Mouse (Mus musculus) thymus, postnatal 14 days (tissue): ENCODE measurements around the gene Pde4dip.

Source experiments
- DNase-seq: peaks from one replicate; pipeline ENCODE4 v3.0.0; 2021

Gene Pde4dip

DNA sequence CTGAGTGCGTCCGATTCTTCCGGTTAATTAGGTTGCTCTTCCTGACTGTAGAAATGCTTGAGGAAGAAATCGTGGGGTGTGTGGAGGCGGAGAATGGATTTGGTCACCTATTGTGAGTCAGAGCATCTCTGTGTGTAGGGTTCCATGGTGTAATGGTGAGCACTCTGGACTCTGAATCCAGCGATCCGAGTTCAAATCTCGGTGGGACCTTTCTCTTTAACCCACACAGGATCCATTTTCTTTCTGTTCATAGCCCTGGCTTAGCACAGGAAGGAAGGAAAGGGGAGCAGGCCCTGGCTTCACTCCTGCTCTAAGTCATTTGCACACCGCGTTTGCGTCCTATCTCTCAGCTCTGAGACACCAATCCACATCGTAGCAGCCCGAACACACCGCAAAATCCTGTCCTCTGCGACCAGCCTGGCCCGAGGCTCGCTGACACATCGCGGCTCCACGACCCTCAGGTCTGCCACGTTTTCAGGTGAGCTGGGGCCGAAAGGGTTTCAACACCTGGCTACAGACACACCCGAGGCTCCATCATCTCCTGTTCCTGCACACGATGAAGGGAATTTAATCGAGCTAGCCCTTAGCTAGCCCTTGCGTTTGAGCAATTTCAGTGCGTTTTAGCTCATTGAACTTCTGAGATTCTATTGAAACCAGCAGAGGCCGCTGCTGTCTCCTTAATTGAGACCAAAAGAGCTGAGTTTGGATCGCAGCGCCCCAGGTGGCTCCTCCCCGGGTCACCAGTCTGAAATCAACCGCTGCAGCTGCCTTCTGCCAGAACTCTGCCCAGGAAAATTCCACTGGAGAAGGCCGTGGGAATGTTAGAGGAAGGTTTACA, 207.0 kb downstream of the Pde4dip start:
- peak; percentile 75 for DNase-seq

DNA sequence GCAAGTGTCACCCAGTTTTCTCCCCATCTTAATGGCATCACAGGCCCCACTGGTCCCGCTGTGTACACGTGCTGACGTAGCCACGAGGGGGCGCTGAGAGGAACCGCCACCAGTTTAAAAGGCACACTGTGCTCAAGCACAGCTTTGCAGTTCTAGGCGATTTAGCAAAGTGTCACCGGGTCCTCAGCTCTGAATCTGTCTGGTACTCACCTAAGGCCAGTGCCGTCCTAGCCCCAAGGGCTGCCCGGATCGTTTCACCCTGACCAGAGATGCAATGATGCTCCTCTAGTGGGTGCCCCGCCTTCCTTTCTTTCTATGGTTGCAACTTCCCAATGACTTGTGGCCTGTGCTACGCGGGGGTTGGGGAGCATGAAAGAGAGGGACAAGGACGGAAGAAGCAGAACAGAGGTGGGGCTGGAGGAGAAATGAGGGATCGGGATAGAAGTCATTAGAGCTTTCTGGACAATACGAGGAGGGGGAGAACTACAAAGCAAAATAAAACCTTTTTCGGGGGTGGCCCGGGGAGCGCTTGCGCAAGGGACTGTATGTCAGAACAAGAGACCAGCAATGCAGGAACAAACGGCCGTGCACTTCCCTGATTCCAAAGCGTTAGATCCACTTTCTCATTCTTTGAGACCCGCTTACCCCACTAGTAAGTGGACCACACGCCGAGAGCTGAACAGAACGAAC, 207.7 kb downstream of the Pde4dip start:
- peak; percentile 89 for DNase-seq

DNA sequence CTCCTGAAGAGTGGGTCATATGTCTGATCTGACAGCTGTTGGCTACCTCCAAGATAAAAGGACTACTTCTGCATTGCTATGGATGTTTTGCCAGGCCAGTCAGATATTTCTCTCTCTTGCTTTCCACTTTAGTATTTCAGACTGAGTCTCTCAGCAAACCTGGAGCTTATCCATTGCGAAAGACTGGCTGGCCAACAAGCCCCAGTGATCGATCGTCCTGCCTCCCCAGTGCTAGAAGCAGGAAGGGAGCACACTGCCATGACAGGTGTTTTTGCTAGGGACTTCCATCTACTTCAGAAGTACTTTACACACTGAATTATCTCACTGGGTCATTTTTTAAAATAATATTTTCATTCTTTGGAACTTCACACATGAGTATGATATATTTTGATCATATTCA, 210.1 kb downstream of the Pde4dip start:
- DNase-seq = no peak

DNA sequence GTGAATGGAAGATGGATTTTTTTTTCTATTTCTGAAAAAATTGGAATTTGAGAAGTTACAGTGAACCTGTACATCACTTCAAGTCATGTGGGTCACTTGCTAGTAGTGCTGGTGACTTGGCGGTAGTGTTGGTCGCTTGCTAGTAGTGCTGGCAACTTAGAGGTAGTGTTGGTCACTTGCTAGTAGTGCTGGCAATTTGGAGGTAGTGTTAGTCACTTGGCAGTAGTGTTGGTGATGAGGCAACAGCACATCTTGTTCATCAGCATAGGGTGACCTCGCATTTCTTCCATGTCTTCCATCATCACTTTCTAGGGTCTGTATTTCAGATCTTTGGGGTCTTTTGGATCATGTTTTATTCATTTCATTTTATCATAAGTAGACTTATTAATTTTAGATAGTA, 212.4 kb downstream of the Pde4dip start:
- DNase-seq = no peak

DNA sequence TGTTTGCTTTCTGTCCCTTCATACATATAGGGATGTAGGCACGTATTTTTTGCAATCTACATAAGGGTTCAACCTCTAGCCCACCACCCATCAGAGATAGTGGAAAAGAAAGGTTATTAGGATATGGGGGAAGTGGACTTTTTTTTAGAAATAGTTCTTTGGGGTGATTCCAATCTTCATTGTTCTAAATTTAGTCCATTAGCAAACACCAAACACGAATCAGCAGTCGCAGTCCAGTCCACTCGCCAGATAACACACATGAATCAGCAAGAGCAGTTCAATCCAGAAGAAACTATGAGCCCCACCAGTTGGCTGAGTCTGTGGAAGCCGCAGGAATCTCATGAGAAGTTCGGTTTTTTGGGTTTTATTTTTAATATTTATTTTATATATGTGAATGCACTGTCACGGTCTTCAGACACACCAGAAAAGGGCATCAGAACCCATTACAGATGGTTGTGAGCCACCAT, 213.8 kb downstream of the Pde4dip start, which contains the start of gene Gm17651:
Gene Gm17651 (minus strand): TSS at position 51 of the 467 bp plus-strand sequence.
- no peak for DNase-seq

DNA sequence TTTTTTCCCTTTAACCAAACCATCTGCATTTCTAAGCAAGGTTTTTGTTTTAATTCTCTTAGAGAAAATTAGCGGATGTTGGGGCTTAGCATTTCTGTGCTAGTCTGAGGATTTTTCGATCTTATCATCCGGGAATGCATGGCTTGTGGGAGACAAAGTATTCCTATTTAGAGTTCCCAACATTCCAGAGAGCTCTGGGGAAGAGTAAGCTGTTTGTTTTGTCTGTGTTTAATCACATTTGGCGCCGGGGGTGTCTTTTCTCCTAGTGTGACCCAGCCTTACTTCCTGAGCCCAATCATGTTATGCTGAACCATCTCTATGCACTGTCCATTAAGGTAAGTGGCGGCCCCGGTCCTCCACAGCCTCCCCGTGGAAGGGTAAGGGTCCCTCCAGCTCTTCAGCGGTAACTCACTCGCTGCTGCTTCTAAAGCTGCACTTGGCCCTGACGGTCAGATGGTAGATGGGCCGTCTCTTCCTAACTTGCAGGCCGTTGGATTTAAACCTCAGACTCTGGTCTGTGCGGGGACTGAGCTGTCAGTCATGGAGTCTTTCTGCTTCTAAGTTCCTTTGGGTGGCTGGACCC, 221.3 kb downstream of the Pde4dip start:
- DNase-seq = no peak

DNA sequence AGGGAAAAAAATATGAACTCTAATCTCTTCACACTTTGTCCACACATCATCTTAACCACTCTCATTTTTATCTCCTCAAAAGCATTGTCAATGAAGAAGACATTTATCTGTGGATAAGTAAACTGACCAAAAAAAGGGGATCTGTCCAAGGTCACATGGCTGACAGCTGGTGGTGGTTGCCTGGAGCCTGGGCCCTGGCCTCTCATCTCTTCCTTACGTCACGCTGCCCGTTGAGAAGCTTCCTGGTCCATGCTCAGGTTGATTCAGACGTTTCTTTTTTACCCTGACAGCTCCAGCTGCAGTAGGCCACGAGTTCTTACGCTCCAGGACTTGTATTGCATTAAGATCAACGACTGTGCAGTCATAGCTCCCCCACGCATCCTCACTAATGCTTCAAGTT, 222.4 kb downstream of the Pde4dip start:
- no peak for DNase-seq

DNA sequence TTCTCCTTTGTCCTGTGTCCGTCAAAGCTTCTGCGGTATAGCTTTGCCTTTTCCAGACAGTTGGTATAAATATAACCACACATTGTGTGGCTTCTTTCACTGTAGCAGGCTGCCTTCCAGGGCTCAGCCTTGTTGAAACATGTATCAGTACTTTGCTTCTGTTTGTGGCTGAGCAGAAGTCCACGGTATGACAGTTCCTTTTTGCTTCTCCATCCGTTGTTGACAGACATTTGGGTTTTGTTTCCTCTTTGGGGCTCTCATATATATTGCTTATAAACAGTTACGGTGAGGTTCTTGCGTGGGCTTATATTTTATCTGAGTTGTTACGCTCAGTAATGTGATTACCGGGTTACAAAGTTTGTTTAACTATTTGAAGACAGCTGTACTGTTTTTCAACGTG, 223.0 kb downstream of the Pde4dip start:
- no peak for DNase-seq

DNA sequence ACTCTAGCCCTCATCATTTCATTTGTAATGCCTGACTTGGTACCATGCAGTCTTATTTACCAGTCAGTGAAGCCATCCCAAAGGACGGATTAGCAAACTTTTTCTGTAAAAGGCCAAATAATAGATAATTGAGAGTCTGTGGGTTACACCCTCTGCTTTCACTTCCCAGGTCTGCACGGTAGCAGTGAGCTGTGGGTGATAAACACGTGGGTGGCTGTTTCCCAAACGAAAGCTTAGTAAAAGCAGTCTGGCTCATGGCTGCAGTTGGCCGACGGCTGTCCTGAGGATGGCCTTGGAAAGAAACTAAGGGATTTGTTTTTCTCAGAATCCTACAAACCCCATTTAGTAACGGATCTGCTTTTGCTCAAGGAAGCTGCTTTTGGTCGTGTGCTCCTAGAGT, 227.3 kb downstream of the Pde4dip start:
- DNase-seq = no peak

DNA sequence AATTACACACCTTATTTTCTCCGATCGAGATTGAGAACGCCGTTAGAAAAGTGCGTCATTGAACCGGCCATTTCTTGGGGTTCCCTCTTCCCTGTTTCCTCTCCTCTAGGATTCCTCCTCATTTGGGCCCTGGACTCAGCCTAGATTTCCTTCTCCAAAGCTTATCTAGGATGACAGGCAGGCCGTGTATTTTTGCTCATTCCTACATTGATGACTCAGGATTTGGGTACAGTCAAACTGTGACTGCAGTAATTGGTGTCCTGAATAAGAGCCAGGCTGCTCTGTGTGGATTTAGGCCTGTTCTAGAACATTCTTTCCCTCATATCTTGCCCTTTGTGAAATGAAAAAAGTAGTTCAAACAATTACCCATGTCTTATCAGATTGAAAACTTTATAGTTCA, 228.8 kb downstream of the Pde4dip start:
- DNase-seq = no peak

DNA sequence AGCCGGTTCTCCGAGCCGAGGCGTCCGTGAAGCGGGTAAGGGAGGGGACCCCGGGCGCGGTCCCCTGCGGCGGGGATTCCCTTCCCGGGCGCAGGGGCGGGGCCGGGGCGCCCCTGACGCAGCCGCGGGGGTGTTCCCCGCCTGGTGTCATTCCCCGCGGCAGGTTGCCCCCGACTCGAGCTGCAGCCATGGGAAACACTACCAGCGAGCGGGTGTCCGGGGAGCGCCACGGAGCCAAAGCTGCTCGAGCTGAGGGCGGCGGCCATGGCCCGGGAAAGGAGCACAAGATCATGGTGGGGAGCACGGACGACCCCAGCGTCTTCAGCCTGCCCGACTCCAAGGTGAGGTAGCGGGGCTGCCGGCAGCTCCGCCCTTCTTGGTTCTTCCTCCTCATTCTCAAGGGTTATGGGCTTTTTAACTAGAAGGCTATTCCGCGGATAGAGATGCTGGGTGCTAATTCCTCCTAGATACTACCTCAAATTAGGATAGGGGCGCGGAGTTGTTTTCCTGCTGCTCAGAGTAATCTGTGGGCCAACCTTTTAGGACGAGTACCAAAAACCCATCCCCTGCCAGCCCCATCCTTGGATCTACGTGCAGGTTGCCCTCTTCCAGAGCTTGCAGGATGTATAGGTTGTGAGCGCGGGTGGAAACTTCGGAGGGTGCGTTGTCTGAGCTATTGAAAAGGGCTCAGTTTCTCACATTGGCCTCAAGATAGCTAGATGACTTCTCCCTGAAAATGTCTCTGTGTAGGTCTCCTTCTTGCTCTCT, 229.9 kb downstream of the Pde4dip start:
- DNase-seq = no peak

DNA sequence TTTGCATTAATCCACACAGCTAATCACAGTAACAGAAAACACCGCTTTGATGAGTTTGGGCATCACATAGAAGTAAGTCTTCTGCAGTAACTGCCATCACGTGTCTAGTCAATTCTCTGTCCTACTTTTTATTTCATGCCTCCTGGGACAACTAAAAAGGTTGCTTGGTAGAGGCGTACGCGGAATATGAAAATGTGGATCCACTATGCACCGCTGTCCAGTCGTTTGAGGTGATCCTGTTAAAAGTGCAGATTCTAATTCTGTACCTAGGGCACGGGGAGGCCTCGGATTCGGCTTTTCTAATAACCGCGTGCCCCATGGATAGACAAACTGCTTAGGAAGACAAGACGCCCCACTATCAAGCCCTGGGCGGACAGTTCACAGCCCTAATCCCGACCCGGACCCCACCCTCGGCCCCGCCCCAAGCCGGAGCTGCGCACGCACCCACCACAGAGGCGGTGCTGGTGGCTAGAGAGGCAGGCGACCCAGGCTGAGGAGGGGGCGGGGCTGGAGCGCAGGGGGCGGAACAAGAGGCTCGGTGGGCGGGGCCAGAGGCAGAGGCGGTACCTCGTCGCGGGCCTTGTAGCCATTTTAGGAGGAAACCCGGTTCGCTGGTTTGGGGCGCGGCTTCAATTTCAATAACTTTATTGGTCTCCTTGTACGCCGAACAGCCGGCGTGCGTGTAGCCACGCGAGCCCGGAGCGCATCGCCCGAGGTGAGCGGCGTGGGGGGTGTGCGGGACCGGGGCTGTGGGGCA, 230.7 kb downstream of the Pde4dip start, which contains the start of gene Prkab2:
Gene Prkab2 (plus strand): TSS at position 539 of the 757 bp plus-strand sequence.
- peak; percentile 99 for DNase-seq

DNA sequence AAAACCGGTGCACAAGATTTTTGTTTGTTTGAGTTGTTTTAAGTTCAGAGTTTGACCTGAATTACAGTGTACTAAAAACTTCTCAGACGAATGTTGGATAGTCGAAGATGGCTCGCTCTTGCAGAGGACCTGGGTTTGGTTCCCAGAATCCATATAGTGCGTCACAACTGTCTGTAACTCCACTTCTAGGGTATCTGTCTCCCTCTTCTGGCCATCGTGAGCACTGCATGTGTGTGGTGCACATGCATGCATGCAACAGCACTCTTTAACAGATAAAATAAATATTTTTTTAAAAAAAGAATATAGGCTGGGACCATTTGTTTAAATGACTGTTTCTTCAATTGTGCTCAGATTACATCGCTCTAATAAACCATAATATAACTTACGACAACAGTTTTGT, 233.6 kb downstream of the Pde4dip start:
- peak; percentile 62 for DNase-seq

DNA sequence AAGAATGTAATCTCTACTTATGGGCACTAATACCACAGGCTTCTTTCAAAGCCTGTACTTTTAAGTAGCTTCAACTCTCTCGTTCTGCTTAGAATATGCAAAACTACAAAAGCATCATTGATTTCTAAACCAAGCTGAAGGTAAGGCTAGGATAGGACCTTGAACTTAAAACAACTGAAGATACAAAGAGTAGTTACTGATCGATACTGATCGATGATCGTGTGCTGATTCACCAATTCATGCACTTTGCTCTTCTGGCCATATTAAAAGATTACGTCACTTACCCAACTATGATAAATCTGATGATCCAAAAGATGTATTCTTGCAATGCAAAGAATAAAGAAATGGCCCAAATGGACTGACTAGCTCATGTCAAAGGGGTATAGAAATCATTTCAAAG, 234.7 kb downstream of the Pde4dip start:
- DNase-seq = no peak

DNA sequence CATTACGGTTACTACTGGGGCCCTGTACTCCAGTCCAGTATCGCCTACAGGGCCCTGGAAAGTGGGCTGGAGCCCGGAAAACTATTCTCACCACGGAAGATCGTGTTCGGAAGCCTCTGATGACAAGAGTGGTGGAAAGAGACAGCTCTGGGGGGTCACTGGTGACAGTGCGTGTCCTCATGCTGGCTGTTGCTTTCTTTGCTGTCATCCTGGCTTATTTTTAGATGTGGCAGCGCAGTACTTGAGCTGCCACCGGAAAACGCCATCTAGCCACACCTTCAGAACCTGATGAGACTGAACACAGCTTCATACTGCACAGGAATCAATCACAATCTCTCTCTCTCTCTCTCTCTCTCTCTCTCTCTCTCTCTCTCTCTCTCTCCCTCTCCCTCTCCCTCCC, 236.9 kb downstream of the Pde4dip start:
- DNase-seq = no peak

DNA sequence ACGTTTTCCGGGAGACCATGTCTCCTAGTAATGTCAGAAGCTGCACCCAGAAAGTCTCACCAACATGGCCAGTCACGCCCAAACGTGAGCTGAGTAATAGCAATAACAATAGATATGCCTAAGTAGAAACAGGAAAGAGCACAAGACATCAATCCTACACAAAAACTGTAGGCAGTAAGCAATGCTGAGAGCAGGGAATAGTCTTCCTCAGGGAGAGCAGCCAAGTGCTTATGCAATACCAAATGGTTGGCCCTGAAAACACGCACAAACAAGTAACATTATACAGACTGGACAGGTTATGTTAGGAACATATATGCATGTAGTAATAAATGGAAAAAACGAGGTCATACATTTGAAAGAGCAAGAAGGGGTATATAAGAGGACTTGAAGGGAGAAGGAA, 239.0 kb downstream of the Pde4dip start:
- no peak for DNase-seq

DNA sequence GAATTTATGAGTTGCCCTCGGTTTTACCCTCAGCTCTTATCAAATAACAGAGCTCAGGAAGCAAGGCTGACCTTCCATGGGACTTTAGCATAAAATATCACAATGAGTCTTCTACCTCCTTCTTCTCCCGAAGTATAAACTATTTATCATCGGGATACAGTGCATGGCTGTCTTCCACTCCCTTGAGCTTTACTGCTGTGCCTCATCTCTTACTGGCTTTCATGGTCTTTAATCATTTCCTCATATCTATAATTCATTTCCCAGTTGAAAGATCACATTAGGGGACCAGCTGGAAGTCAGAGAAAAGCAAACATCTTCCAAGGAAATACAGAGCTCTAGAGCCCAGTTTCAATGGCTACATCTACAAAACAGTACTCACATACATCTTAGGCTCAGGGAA, 239.5 kb downstream of the Pde4dip start:
- DNase-seq = no peak

DNA sequence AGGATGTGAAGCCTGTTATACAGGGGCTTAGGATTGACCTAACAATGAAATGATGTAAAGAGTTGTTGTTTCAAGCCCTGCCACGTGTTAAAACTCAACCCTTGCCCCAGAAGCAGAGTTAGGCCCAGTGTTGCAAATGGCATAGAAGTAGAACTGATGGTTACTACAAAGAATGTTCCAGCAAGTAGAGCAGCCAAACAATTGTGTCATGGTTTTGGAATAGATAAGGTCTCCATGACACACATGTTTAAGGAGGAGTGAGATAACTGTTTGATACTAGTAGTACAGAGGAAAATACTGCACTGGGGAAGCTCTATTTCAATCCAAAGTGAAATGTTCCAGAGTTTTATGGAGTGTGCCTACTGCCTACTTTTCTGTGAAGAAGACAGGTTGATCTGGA, 240.0 kb downstream of the Pde4dip start:
- DNase-seq = no peak

DNA sequence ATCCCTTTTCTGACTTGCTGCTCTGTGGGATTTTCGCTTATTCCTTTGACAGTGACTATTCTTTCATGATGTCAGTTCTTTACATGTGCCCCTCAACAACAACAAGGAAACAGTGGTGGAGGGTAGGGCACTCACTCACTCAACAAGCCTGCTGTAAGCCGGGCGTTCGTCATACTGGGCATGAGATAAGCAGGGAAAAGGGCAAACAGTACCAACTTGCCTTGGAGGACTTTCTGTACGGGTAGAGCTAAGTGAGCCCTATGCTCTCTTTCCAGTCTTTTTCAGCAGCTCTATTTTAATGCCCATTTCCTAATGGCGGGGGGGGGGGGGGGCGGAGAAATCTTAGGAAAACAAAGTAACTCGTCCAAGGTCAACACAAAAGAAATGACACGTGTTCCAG, 246.5 kb downstream of the Pde4dip start:
- DNase-seq = no peak

DNA sequence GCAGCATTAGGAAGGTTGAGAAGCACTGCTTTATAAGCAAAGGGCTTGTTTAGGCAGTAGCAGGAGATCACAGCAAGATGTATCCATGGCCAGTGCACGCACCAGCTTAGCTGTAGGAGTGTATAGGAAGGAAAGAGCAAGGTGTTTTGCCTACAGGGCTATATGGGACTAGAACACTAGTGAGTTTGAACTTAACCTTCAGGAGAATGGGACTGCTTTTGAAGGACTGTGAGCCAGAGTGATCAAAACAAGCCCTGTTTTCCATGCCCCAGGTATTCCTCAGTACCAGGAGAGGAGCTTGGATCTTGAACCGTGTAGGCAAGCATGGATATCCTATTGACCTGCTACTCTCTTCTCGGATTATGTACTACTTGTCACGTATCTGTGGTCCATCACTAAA, 247.1 kb downstream of the Pde4dip start:
- DNase-seq = no peak
